Mouse (Mus musculus) adrenal gland, adult 18-20 months (tissue): ENCODE results near the gene Prss38. TPM values are rescaled to one million over a fixed set of nuclear protein-coding genes. Genes with fewer than 3 reads are reported as not detected.

Experiments used
- DNase-seq, 2 experiments: peaks; one replicate each; pipeline ENCODE4 v3.0.0; 2021 to 2022; ENCODE audit warnings: low spot score in 2 of 2
- long read RNA-seq, 2 experiments: library from polyadenylated mRNA; stranded (forward); transcript quantifications; one replicate each; pipeline ENCODE4 v2.0.0; 2021
- total RNA-seq, 2 experiments: library from RNA; stranded (reverse); gene quantifications; 1 replicate in 1 of 2; 2 replicates in 1 of 2; pipeline ENCODE4 v1.2.3; 2021

Gene Prss38
- not detected for total RNA-seq
- long read RNA-seq, experiment 1: 0 reads
- long read RNA-seq, experiment 2: 0 reads

- no peak for DNase-seq
Observed at GRCm38 (mm10) chr11:59375475-59375874, at the start of gene Prss38. TSS of gene Prss38 (minus strand) at chr11:59375657.

GRCm38 (mm10) chr11:59423010-59423588 lies 47.6 kb upstream of the Prss38 start:
- DNase-seq: no peak

- DNase-seq: no peak
Observed at GRCm38 (mm10) chr11:59421967-59422366, 46.5 kb upstream of the Prss38 start.

- DNase-seq: no peak
Observed at GRCm38 (mm10) chr11:59421436-59421835, 46.0 kb upstream of the Prss38 start.

- no peak for DNase-seq
Observed at GRCm38 (mm10) chr11:59418708-59419107, 43.3 kb upstream of the Prss38 start.

- no peak for DNase-seq
Observed at GRCm38 (mm10) chr11:59412999-59413863, 37.8 kb upstream of the Prss38 start.

- DNase-seq: no peak
Observed at GRCm38 (mm10) chr11:59412058-59412457, 36.6 kb upstream of the Prss38 start.

GRCm38 (mm10) chr11:59410851-59411250 lies 35.4 kb upstream of the Prss38 start:
- DNase-seq: peak in 1 of 2 experiments; percentile 33

- DNase-seq: no peak
Observed at GRCm38 (mm10) chr11:59405761-59406160, 30.3 kb upstream of the Prss38 start.

- DNase-seq: no peak
Observed at GRCm38 (mm10) chr11:59400876-59401275, 25.4 kb upstream of the Prss38 start.

GRCm38 (mm10) chr11:59399830-59400229 lies 24.4 kb upstream of the Prss38 start:
- no peak for DNase-seq

GRCm38 (mm10) chr11:59397536-59398371 lies 22.3 kb upstream of the Prss38 start:
- DNase-seq: no peak

GRCm38 (mm10) chr11:59394451-59394850 lies 19.0 kb upstream of the Prss38 start:
- no peak for DNase-seq

GRCm38 (mm10) chr11:59393591-59393990 lies 18.1 kb upstream of the Prss38 start:
- DNase-seq: peak; percentile 67 to 80

GRCm38 (mm10) chr11:59392300-59392699 lies 16.8 kb upstream of the Prss38 start:
- DNase-seq: no peak

- DNase-seq: no peak
Observed at GRCm38 (mm10) chr11:59390470-59390869, 15.0 kb upstream of the Prss38 start.

GRCm38 (mm10) chr11:59389617-59390016 lies 14.2 kb upstream of the Prss38 start:
- no peak for DNase-seq

- DNase-seq: no peak
Observed at GRCm38 (mm10) chr11:59388806-59389205, 13.3 kb upstream of the Prss38 start.

- no peak for DNase-seq
Observed at GRCm38 (mm10) chr11:59387471-59387870, 12.0 kb upstream of the Prss38 start.

- no peak for DNase-seq
Observed at GRCm38 (mm10) chr11:59385123-59385522, 9.7 kb upstream of the Prss38 start.

- no peak for DNase-seq
Observed at GRCm38 (mm10) chr11:59384441-59384959, 9.0 kb upstream of the Prss38 start.
